Mouse (Mus musculus) bone marrow macrophage, adult 2 months (primary cell): ENCODE data around the gene Nts.

Experiments used
- CTCF ChIP-seq: IDR thresholded peaks from 2 replicates; pipeline ENCODE4 v1.5.1; 2012; ENCODE audit warnings: low read depth, mild to moderate bottlenecking, low read length, moderate library complexity
- POLR2A ChIP-seq: IDR thresholded peaks from 2 replicates; pipeline ENCODE4 v1.6.1; 2012; ENCODE audit warnings: mild to moderate bottlenecking, low read depth, low read length, borderline replicate concordance

DNA sequence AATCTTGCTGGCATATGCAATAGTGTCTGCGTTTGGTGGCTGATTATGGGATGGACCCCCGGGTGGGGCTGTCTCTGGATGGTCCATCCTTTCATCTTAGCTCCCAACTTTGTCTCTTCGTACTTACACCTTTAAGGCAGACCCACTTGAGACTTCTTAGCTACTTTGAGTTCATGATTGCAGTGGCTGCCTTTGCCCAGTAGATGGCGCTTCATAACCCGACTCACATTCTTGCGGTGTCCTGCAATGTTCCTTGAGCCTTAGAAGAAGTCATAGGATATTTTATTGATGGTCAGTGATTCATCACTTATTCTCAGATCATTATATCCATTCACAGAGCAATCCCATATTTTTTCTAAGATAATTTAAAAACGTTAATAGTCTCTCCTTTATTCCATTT is 38.5 kb downstream of the Nts start:
- TF ChIP-seq CTCF (peak; percentile 65), POLR2A (no peak)
